ENCODE assay signal across 12 mouse cellular contexts in genomic region chr9:40449610-40450416, GRCm38 (mm10).
A peak's percentile ranks its signal among the peaks of the same experiment; 100 is the strongest.
DNase-seq lines count a peak whose midpoint lies in the region; ATAC-seq and TF ChIP-seq lines count a peak whose summit lies in the region.
"Had no signal": no experiment of that assay in that cellular context is flagged by ENCODE, and none has a peak within 500 bp of the region (broad histone marks: within the 10 kb centered on the region; RNA-seq: fewer than 3 reads in every experiment).

No protein-coding gene starts in this region.

- peaks cover 7% of the 10 kb centered on the region; the same call in 1 of the 2 replicates for H3K4me1 ChIP-seq in heart, embryonic 16.5 days (ENCODE audit: control insufficient read depth, insufficient read depth, low read length)
- no peaks in the 10 kb centered on the region for H3K4me1 ChIP-seq in heart, adult 2 months (ENCODE audit: control insufficient read depth, insufficient read depth, low read length)
- peaks cover 18 to 64% of the 10 kb centered on the region in 2 experiments for H3K4me1 ChIP-seq in CH12.LX (ENCODE audit: control insufficient read depth in 1 of 2, insufficient read depth in 2 of 2)

- H3K9ac ChIP-seq in heart, embryonic 16.5 days (ENCODE audit: low read length) = no peak overlapping the region
- H3K9ac ChIP-seq in heart, adult 2 months (ENCODE audit: low read depth, low read length) = no peak overlapping the region
- H3K9ac ChIP-seq in CH12.LX (ENCODE audit: insufficient read depth, low read depth) = no peak overlapping the region
- H3K9ac ChIP-seq: lung, embryonic 15.5 days; neural tube, embryonic 12.5 days had no signal

- TF ChIP-seq EP300 in heart, adult 2 months (IDR thresholded peaks at IDR 0.05; ENCODE audit: insufficient read depth, low read depth, low read length) = no peak
- TF ChIP-seq EP300 in CH12.LX (IDR thresholded peaks at IDR 0.05; ENCODE audit: low read length) = peak; percentile 55

- dilution Hi-C loops in CH12.LX (cut with MboI; ENCODE audit: extremely low pct_ligation_motif_present, extremely low pct_unique_long_range_greater_than_20kb, low sequenced_read_pairs) = no loop called here

- no peak overlapping the region for H3K27ac ChIP-seq in heart, embryonic 16.5 days (ENCODE audit: low read length)
- no peak overlapping the region for H3K27ac ChIP-seq in heart, adult 2 months
- no peak overlapping the region for H3K27ac ChIP-seq in CH12.LX (ENCODE audit: insufficient read depth, low read depth)
- peak overlapping the region; percentile 44; the same call in 1 of the 2 replicates for H3K27ac ChIP-seq in left cerebral cortex, adult 2 months
- H3K27ac ChIP-seq: lung, embryonic 15.5 days; neural tube, embryonic 12.5 days had no signal

- no peaks in the 10 kb centered on the region for H3K9me3 ChIP-seq in heart, embryonic 16.5 days (replicated peaks; ENCODE audit: control insufficient read depth, low read length)
- no peaks in the 10 kb centered on the region for H3K9me3 ChIP-seq in CH12.LX (replicated peaks; ENCODE audit: low read length)
- H3K9me3 ChIP-seq: lung, embryonic 15.5 days; neural tube, embryonic 12.5 days had no signal

- TF ChIP-seq CTCF in heart, adult 2 months (IDR thresholded peaks at IDR 0.05) = no peak
- TF ChIP-seq CTCF in CH12.LX (conservative IDR thresholded peaks at IDR 0.05 in 1 of 2, IDR thresholded peaks at IDR 0.05 in 1 of 2; ENCODE audit: low read depth in 2 of 2, low read length in 2 of 2) = no peak
- TF ChIP-seq CTCF in left cerebral cortex, adult 2 months (IDR thresholded peaks at IDR 0.05) = no peak

- no peak for DNase-seq in heart, adult 2 months
- peak; percentile 57 for DNase-seq in CH12.LX (ENCODE audit: extremely low read depth)
- DNase-seq in left cerebral cortex, adult 2 months (ENCODE audit: extremely low spot score in 1 of 2, low spot score in 2 of 2) = peak; percentile 23 to 44
- DNase-seq in right cerebral cortex, postnatal 10 days (ENCODE audit: low spot score in 2 of 2) = peak; percentile 32 to 57
- no peak for DNase-seq in testis, postnatal 14 days (ENCODE audit: low spot score)
- no peak for DNase-seq in lung, postnatal 25 days (ENCODE audit: low spot score)
- no peak for DNase-seq in adrenal gland, adult 18-20 months (ENCODE audit: low spot score in 2 of 2)
- DNase-seq: adrenal gland, postnatal 36 days had no signal

- no peaks in the 10 kb centered on the region for H3K27me3 ChIP-seq in heart, embryonic 16.5 days (ENCODE audit: control insufficient read depth, insufficient read depth, low read length)
- no peaks in the 10 kb centered on the region for H3K27me3 ChIP-seq in heart, adult 2 months (ENCODE audit: control insufficient read depth, insufficient read depth, low read length)
- H3K27me3 ChIP-seq in CH12.LX (replicated peaks) = no peaks in the 10 kb centered on the region
- H3K27me3 ChIP-seq: lung, embryonic 15.5 days had no signal

- no peaks in the 10 kb centered on the region for H3K36me3 ChIP-seq in heart, embryonic 16.5 days (ENCODE audit: control insufficient read depth, insufficient read depth)
- H3K36me3 ChIP-seq in heart, adult 2 months (ENCODE audit: control insufficient read depth, insufficient read depth, low read length) = no peaks in the 10 kb centered on the region; the same call in 1 of the 2 replicates
- no peaks in the 10 kb centered on the region for H3K36me3 ChIP-seq in CH12.LX (replicated peaks in 1 of 2; ENCODE audit: control insufficient read depth in 1 of 2, insufficient read depth in 1 of 2, low read length in 1 of 2)
- H3K36me3 ChIP-seq: lung, embryonic 15.5 days; neural tube, embryonic 12.5 days had no signal

- WGBS in heart, embryonic 16.5 days = 64% methylated on average over 10 of the region's 10 CpGs
- WGBS in heart, adult 2 months = 59% methylated on average over 10 of the region's 10 CpGs

- in situ Hi-C loops in CH12.LX (cut with MboI; ENCODE audit: low pct_ligation_motif_present, low pct_unique_long_range_greater_than_20kb, low sequenced_read_pairs) = no loop called here

- no peak overlapping the region for H3K4me2 ChIP-seq in heart, embryonic 16.5 days (ENCODE audit: low read depth, low read length)
- H3K4me2 ChIP-seq in CH12.LX (ENCODE audit: insufficient read depth, low read depth, poor library complexity, severe bottlenecking) = 0 out of 2 replicates have a peak overlapping the region, but pooled peaks have one; percentile 38
- H3K4me2 ChIP-seq: lung, embryonic 15.5 days; neural tube, embryonic 12.5 days had no signal

- ATAC-seq in heart, embryonic 16.5 days (replicated peaks; ENCODE audit: extremely low read depth, insufficient read depth, low FRiP score) = peak; percentile 60
- ATAC-seq: intestine, postnatal 0 days had no signal

- intact Hi-C loops in heart, adult 2 months (cut with DNase I) = loop anchor here (5.0 kb wide), 1 partner anchor 132 kb away; no protein-coding TSS in a partner anchor
- intact Hi-C loops in left cerebral cortex, adult 2 months (cut with DNase I) = loop anchor here (5.0 kb wide), 1 partner anchor 57 kb away; no protein-coding TSS in a partner anchor

- no peak overlapping the region for H3K4me3 ChIP-seq in heart, embryonic 16.5 days (ENCODE audit: low read length)
- no peak overlapping the region for H3K4me3 ChIP-seq in heart, adult 2 months
- H3K4me3 ChIP-seq in CH12.LX (replicated peaks in 1 of 3; ENCODE audit: low read depth in 2 of 3, low read length in 2 of 3, poor library complexity in 1 of 3) = no peak overlapping the region
- no peak overlapping the region for H3K4me3 ChIP-seq in left cerebral cortex, adult 2 months
- H3K4me3 ChIP-seq: lung, embryonic 15.5 days; neural tube, embryonic 12.5 days had no signal

- no peak for TF ChIP-seq RAD21 in CH12.LX (IDR thresholded peaks at IDR 0.05; ENCODE audit: low read depth, low read length)

- TF ChIP-seq POLR2A in heart, adult 2 months (IDR thresholded peaks at IDR 0.05; ENCODE audit: insufficient read depth, low read depth, low read length) = no peak
- 0 out of 2 replicates have a peak, but pooled peaks have one; percentile 24 for TF ChIP-seq POLR2A in CH12.LX (IDR thresholded peaks at IDR 0.05; ENCODE audit: low read depth, low read length)

- no peaks in the 10 kb centered on the region for H3K79me2 ChIP-seq in heart, adult 2 months (replicated peaks; ENCODE audit: control insufficient read depth, insufficient read depth, low read length)
- no peaks in the 10 kb centered on the region for H3K79me2 ChIP-seq in CH12.LX (replicated peaks; ENCODE audit: control insufficient read depth, extremely low read depth, insufficient read depth, poor library complexity, severe bottlenecking)

TF ChIP-seq in CH12.LX, 34 proteins besides CTCF, POLR2A, EP300 and RAD21:
- TF ChIP-seq POLR2AphosphoS2 (IDR thresholded peaks at IDR 0.05; ENCODE audit: low read depth, low read length) (no peak), MEF2A (IDR thresholded peaks at IDR 0.05; ENCODE audit: borderline replicate concordance, low read depth, low read length) (peak; percentile 62), TCF12 (IDR thresholded peaks at IDR 0.05; ENCODE audit: low read depth, low read length) (0 out of 2 replicates have a peak, but pooled peaks have one; percentile 41), ELF1 (IDR thresholded peaks at IDR 0.05; ENCODE audit: low read depth, low read length) (no peak), USF1 (IDR thresholded peaks at IDR 0.05; ENCODE audit: low read depth, low read length) (no peak), PAX5 (IDR thresholded peaks at IDR 0.05; ENCODE audit: low read length) (no peak), ZC3H11A (IDR thresholded peaks at IDR 0.05; ENCODE audit: low read depth, low read length) (no peak), GABPA (IDR thresholded peaks at IDR 0.05; ENCODE audit: insufficient replicate concordance, low read depth, low read length) (no peak), BHLHE40 (IDR thresholded peaks at IDR 0.05; ENCODE audit: low read depth, low read length) (no peak), MYC (IDR thresholded peaks at IDR 0.05; ENCODE audit: low read depth, low read length) (0 out of 2 replicates have a peak, but pooled peaks have one; percentile 30), E2F4 (IDR thresholded peaks at IDR 0.05; ENCODE audit: insufficient replicate concordance, low read depth, low read length) (no peak), NRF1 (IDR thresholded peaks at IDR 0.05; ENCODE audit: low read depth, low read length) (no peak), KAT2A (IDR thresholded peaks at IDR 0.05; ENCODE audit: insufficient replicate concordance, low read length) (no peak), JUN (IDR thresholded peaks at IDR 0.05; ENCODE audit: insufficient read depth, low read depth, low read length) (no peak), UBTF (IDR thresholded peaks at IDR 0.05; ENCODE audit: low read depth, low read length) (no peak), ZNF384 (IDR thresholded peaks at IDR 0.05; ENCODE audit: low read depth, low read length) (no peak), NELFE (IDR thresholded peaks at IDR 0.05; ENCODE audit: low read depth, low read length) (no peak), SMC3 (IDR thresholded peaks at IDR 0.05; ENCODE audit: low read depth, low read length) (no peak), ZMIZ1 (IDR thresholded peaks at IDR 0.05; ENCODE audit: low read depth, low read length) (no peak), HCFC1 (IDR thresholded peaks at IDR 0.05; ENCODE audit: low read depth, low read length) (no peak), ETS1 (conservative IDR thresholded peaks at IDR 0.05; ENCODE audit: low read depth, low read length) (peak; percentile 47), SIN3A (IDR thresholded peaks at IDR 0.05; ENCODE audit: low read length) (no peak), CHD2 (IDR thresholded peaks at IDR 0.05; ENCODE audit: low read length) (peak; percentile 19; the same call in 1 of the 2 replicates), CHD1 (IDR thresholded peaks at IDR 0.05; ENCODE audit: low read depth, low read length) (no peak), USF2 (conservative IDR thresholded peaks at IDR 0.05; ENCODE audit: low read depth, low read length) (no peak), IRF4 (IDR thresholded peaks at IDR 0.05; ENCODE audit: low read depth, low read length) (no peak; the same call in 1 of the 2 replicates), JUND (conservative IDR thresholded peaks at IDR 0.05; ENCODE audit: low read depth, low read length) (no peak), MAFK (IDR thresholded peaks at IDR 0.05; ENCODE audit: insufficient replicate concordance, low read length) (0 out of 2 replicates have a peak, but pooled peaks have one; percentile 24), ZKSCAN1 (IDR thresholded peaks at IDR 0.05; ENCODE audit: borderline replicate concordance, low read depth, low read length) (no peak), MAZ (IDR thresholded peaks at IDR 0.05; ENCODE audit: low read depth, low read length) (no peak)

Comparison
In these comparisons a context has a peak if more than half of its experiments do, and no peak if none do; other contexts are left out.
1. DNase-seq: peak in CH12.LX (single experiment), left cerebral cortex, adult 2 months (2 of 2) and right cerebral cortex, postnatal 10 days (2 of 2); none in heart, adult 2 months (0 of 2), testis, postnatal 14 days (single experiment), lung, postnatal 25 days (single experiment) and adrenal gland, adult 18-20 months (0 of 2).